Mouse (Mus musculus) bone marrow macrophage, adult 2 months (primary cell): ENCODE measurements around the gene Hck.

Experiments used
- CTCF ChIP-seq: IDR thresholded peaks from 2 replicates; pipeline ENCODE4 v1.5.1; 2012; ENCODE audit warnings: low read depth, mild to moderate bottlenecking, low read length, moderate library complexity
- POLR2A ChIP-seq: IDR thresholded peaks from 2 replicates; pipeline ENCODE4 v1.6.1; 2012; ENCODE audit warnings: mild to moderate bottlenecking, low read depth, low read length, borderline replicate concordance

- no peak for TF ChIP-seq CTCF
- no peak for TF ChIP-seq POLR2A
Measured at GRCm38 (mm10) chr2:153083275-153083674, 25.0 kb upstream of the Hck start.
